Mouse (Mus musculus) E14TG2a.4 (cell line): Measurements from ENCODE around the gene Tmem50a.

Experiments
- H3K27me3 ChIP-seq: 2 replicates; pipeline ENCODE4 v1.6.1; 2014; ENCODE audit warnings: low read length, control low read depth; ENCODE audit not compliant: insufficient read depth
- H3K36me3 ChIP-seq: 2 replicates; pipeline ENCODE4 v1.6.1; 2014; ENCODE audit warnings: low read length, control low read depth; ENCODE audit not compliant: insufficient read depth
- H3K4me1 ChIP-seq: replicated peaks from 2 replicates; pipeline ENCODE4 v1.6.1; 2014; ENCODE audit warnings: low read depth, low read length, control low read depth
- H3K4me3 ChIP-seq: replicated peaks from 2 replicates; pipeline ENCODE4 v1.5.1; 2014; ENCODE audit warnings: mild to moderate bottlenecking, low read length
- H3K9me3 ChIP-seq: 2 replicates; pipeline ENCODE4 v1.6.1; 2014; ENCODE audit warnings: low read length, control low read depth
- CTCF ChIP-seq: conservative IDR thresholded peaks from 2 replicates; pipeline ENCODE4 v1.5.1; 2014; ENCODE audit warnings: low read length
- NANOG ChIP-seq: IDR thresholded peaks from 2 replicates; pipeline ENCODE4 v1.6.1; 2014; ENCODE audit warnings: borderline replicate concordance, low read length, mixed read lengths
- POU5F1 ChIP-seq: IDR thresholded peaks from 2 replicates; pipeline ENCODE4 v1.6.1; 2014; ENCODE audit warnings: low read length, borderline replicate concordance

Gene Tmem50a

GRCm38 (mm10) chr4:134865340-134865739 is 49.5 kb downstream of the Tmem50a start:
- TF ChIP-seq NANOG, result no peak
- TF ChIP-seq CTCF, result no peak
- no peak for TF ChIP-seq POU5F1
- Histone ChIP-seq H3K4me1 (peaks cover 70% of the 10 kb centered on the region), H3K4me3 (no peak overlapping the region), H3K9me3 (no peaks in the 10 kb centered on the region), H3K27me3 (peaks cover 69% of the 10 kb centered on the region), H3K36me3 (no peaks in the 10 kb centered on the region)

GRCm38 (mm10) chr4:134863937-134864729 is 50.7 kb downstream of the Tmem50a start, which contains the start of gene Rhd:
Gene Rhd, plus strand, starts transcription at chr4:134864536.
- TF ChIP-seq POU5F1 (no peak), NANOG (no peak), CTCF (no peak)
- Histone ChIP-seq H3K27me3 (peaks cover 61% of the 10 kb centered on the region), H3K36me3 (no peaks in the 10 kb centered on the region), H3K4me1 (peaks cover 60% of the 10 kb centered on the region), H3K4me3 (peak within 1 kb of the TSS; percentile 65), H3K9me3 (no peaks in the 10 kb centered on the region)

- no peak overlapping the region for H3K4me3 ChIP-seq
- H3K4me1 ChIP-seq, result peaks cover 56% of the 10 kb centered on the region
- H3K27me3 ChIP-seq, result peaks cover 55% of the 10 kb centered on the region
- no peaks in the 10 kb centered on the region for H3K9me3 ChIP-seq
- no peaks in the 10 kb centered on the region for H3K36me3 ChIP-seq
- TF ChIP-seq NANOG (no peak), POU5F1 (no peak), CTCF (no peak)
Measured at GRCm38 (mm10) chr4:134862996-134863395, 51.8 kb downstream of the Tmem50a start.

GRCm38 (mm10) chr4:134861884-134862283 is 52.9 kb downstream of the Tmem50a start:
- TF ChIP-seq POU5F1, result no peak
- TF ChIP-seq NANOG, result no peak
- no peak for TF ChIP-seq CTCF
- Histone ChIP-seq H3K36me3 (no peaks in the 10 kb centered on the region), H3K9me3 (no peaks in the 10 kb centered on the region), H3K4me1 (peaks cover 57% of the 10 kb centered on the region), H3K27me3 (peaks cover 45% of the 10 kb centered on the region), H3K4me3 (no peak overlapping the region)

GRCm38 (mm10) chr4:134858494-134858893 is 56.3 kb downstream of the Tmem50a start:
- H3K4me1 ChIP-seq, result peaks cover 64% of the 10 kb centered on the region
- H3K9me3 ChIP-seq, result no peaks in the 10 kb centered on the region
- no peak overlapping the region for H3K4me3 ChIP-seq
- peaks cover 33% of the 10 kb centered on the region for H3K27me3 ChIP-seq
- H3K36me3 ChIP-seq, result no peaks in the 10 kb centered on the region
- TF ChIP-seq POU5F1, result no peak
- TF ChIP-seq NANOG, result no peak
- TF ChIP-seq CTCF, result no peak

DNA sequence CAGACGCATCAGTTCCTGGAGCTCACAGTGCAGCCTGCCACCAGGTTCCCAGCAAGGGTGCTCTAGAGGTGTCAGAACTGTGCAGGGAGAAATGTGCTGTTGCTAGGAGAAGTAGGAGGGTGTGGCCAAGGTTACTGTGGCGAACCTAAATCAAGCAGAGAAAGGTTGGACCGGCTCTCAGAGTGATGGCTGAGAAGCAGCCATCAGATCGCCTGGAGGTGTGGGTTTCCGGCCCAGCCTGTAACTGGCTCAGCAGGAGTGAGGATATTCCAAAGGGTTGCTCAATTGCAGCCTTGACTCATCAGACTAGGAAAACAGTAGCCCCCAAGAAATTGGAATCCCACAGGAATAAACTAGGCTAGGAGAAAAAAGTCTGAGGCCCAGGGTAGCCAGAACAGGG is 58.3 kb downstream of the Tmem50a start:
- Histone ChIP-seq H3K9me3 (no peaks in the 10 kb centered on the region), H3K4me1 (peaks cover 63% of the 10 kb centered on the region), H3K27me3 (peaks cover 20% of the 10 kb centered on the region), H3K36me3 (no peaks in the 10 kb centered on the region), H3K4me3 (peak overlapping the region; percentile 41; the same call in 1 of the 2 replicates)
- TF ChIP-seq POU5F1, result no peak
- no peak for TF ChIP-seq CTCF
- TF ChIP-seq NANOG, result peak; percentile 80

DNA sequence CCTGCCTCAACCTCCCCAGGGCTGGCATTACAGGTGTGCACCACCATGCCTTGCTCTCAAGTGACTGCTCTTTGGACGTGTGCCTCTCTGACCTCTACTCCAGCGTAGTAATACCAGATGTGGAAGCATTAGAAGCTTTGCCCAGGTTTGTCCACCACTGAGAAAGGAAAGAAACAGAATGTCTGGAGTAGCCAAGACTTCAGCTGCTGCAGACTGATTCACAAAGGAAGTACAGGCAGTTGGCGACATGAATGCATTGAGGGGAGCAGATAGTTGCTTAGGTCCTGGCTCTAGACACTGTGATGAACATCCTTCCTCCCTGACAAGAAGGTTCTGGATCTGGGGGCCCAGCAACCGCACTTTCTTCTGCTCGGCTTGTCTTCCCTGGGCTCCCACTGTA is 58.8 kb downstream of the Tmem50a start:
- Histone ChIP-seq H3K4me3 (peak overlapping the region; percentile 41), H3K27me3 (peaks cover 16% of the 10 kb centered on the region), H3K4me1 (peaks cover 67% of the 10 kb centered on the region), H3K36me3 (no peaks in the 10 kb centered on the region), H3K9me3 (no peaks in the 10 kb centered on the region)
- no peak for TF ChIP-seq NANOG
- no peak for TF ChIP-seq POU5F1
- TF ChIP-seq CTCF, result no peak

- H3K27me3 ChIP-seq, result peaks cover 9% of the 10 kb centered on the region
- TF ChIP-seq POU5F1 (no peak), NANOG (no peak), CTCF (no peak)
Measured at GRCm38 (mm10) chr4:134855371-134855770, 59.5 kb downstream of the Tmem50a start.

More at GRCm38 (mm10) chr4:134855371-134855770, 59.5 kb downstream of the Tmem50a start:
- Histone ChIP-seq H3K4me3 (peak overlapping the region; percentile 41), H3K9me3 (no peaks in the 10 kb centered on the region), H3K4me1 (peaks cover 67% of the 10 kb centered on the region), H3K36me3 (peaks cover 4% of the 10 kb centered on the region; the same call in 1 of the 2 replicates)
